Mouse (Mus musculus): ENCODE measurements at regions not wholly inside any gene's neighbourhood (a gene's known extent, or its start where the extent isn't known, plus 50 kb on each side); places are given as distances from the start of the nearest gene placed in this dataset.
A peak's percentile ranks its signal among the peaks of the same experiment; 100 is the strongest.

- DNase-seq, result no peak
These were observed 206.3 kb downstream of the Hhipl2 start for GRCm38 (mm10) chr1:183624266-183624665.

- no peak for DNase-seq
These were observed 215.8 kb downstream of the Hhipl2 start for GRCm38 (mm10) chr1:183633810-183634209.

DNA sequence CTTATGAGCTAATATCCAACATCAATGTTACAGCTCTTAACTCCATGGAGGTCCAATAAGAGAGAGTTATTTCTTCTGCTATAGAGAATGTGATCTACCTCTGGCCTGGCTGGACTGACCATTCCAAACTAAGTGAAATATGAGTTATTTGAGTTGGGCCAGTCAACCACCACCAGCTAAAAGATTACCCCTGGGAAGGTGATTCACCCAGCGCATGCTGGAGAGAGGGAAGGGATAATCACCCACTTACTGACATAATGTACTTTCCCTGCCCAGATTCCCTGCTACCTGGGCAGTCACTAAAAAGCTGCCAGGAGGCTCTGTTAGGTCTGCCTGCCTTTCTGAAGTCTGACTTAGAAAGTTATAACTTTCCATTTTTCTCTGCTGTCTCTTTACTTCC, 216.8 kb downstream of the Hhipl2 start:
- no peak for DNase-seq

DNA sequence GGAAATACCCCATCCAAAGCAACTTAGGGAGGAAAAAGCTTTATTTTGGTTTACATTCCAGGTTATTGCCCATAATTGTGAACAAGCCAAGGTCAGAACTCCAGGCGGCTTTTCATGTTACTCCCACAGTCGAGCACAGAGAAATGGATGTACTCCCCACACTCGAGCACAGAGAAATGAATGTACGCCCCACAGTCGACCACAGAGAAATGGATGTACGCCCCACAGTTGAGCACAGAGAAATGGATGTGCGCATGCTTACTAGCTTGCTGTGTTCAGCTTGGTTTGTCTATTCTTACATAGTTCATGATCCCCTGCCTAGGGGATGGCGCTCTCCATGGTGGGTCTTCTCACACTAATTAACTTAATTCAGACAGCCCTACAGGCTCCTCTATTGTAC, 219.2 kb downstream of the Hhipl2 start:
- no peak for DNase-seq

GRCm38 (mm10) chr1:183639332-183639731, 221.3 kb downstream of the Hhipl2 start:
- DNase-seq, result no peak

DNA sequence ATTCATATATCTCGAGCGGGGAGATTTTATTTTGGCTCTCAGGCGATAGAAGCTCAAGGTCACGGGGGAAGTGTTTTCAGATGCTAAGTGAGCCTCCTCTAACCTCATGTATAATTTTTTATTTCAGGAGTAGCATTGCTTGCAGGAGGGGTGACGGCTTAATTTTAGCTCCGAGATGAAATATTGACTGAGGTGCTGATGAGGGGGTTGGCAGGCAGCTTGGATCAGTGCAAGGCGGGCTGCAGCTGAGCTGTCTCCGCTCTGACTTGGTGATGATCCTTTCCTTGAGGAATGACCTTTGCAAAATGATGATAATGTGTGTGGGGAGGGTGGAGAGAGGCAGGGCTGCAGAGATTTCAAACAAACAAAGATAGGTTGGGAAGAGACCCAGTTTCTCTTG, 222.6 kb downstream of the Hhipl2 start:
- no peak for DNase-seq

DNA sequence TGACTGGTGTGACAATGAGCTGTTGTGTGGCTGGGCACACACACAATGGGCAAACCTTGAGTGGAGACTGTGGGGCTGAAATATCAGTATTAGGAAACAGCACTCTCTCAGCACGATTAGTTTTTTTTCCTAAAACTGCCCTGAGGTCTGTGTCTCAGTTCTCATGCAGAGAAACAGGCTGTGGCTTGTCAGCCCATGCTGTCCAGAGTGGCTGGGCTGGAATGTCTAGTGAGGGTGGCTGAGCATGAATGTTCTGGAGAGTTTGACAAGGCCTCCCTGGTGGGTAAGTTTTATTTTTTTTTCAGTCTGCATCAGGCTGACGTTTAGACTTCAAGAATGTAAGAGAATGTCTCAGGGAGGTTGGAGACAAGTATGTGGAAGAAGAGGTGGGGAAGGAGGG, 226.0 kb downstream of the Hhipl2 start:
- no peak for DNase-seq

GRCm38 (mm10) chr1:183653878-183654277, 235.9 kb downstream of the Hhipl2 start:
- DNase-seq, result no peak

DNA sequence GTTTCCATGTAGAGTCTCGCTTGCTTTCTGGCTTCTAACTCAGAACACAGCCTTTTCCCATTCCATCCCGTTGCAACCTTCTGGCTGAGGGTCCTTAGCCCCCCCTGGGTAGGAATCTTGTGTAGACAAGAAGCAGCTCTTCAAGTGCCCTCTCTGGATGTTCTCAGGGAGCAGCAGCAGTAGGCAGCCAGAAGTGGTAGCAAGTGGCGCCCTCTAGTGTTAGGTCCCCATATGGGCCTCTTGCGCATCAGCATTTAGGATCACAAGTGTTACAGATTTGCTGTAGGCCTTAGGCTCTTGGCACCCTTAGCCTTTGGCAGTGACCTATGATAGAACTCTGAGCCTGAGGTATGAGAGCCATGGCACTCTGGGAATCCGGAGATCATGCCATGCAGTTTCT, 239.0 kb downstream of the Hhipl2 start:
- DNase-seq, result peak; percentile 60

GRCm38 (mm10) chr1:183660541-183660940, 242.5 kb downstream of the Hhipl2 start:
- DNase-seq, result no peak

GRCm38 (mm10) chr1:183662369-183663043, 244.5 kb downstream of the Hhipl2 start:
- DNase-seq, result no peak

GRCm38 (mm10) chr1:183669271-183669670, 251.3 kb downstream of the Hhipl2 start:
- DNase-seq, result no peak

DNA sequence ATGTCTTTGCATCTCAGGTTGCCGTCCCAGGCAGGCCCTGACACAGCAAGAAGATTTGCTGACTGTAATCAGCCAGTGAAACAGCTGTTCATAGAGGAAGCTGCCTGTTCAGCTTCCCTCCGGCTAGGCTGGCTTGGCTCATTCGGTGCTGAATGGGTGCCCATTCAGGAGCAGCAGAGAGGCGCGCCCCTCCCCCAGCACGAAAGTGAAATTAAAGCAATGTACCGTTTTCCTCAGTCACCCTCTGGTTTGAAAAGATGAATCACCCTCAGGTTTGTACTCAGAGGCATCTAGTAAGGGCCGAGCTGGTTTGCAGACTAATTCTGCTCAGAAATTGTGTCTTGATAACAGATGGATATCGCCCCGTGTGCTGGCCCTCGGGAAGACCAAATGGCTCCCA, 251.7 kb downstream of the Hhipl2 start:
- DNase-seq, result peak; percentile 29

DNA sequence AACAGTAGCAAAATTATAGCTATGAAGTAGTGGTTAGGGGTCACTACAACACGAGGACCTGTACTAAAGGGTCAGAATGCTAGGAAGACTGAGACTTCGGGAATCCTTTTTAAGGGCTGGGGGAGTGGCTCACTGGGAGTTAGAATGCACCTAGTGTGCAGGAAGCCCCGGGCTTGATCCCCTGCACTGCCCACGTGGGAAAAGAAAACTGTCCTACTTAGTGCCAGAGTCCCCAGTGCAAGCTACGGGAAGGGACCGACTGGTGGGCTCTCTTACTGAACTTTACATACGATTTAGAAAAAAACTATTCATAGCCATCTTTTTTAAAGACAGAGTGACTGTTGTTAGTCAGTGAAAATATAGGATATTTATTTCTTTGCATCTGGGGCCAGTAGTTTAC, 252.5 kb downstream of the Hhipl2 start:
- DNase-seq, result no peak

DNA sequence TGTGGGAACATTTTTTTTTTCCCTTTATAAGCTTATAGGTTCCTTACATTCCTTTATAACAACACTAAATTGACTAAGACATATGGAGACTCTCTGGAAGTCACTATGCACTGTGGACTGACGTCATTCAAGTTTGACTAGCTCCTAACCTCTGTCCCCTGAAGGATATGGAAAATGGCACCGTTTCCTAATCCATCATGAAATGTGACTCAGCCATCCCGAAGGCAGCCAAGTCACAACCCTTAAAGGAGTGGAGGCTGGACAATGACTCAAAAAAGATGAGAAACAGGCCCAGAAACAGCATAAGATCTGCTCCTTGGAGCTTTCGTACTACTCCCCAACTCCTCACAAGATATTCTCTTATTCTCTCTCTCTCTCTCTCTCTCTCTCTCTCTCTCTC, 253.5 kb downstream of the Hhipl2 start:
- DNase-seq, result no peak

GRCm38 (mm10) chr1:183672521-183672920, 254.5 kb downstream of the Hhipl2 start:
- no peak for DNase-seq

DNA sequence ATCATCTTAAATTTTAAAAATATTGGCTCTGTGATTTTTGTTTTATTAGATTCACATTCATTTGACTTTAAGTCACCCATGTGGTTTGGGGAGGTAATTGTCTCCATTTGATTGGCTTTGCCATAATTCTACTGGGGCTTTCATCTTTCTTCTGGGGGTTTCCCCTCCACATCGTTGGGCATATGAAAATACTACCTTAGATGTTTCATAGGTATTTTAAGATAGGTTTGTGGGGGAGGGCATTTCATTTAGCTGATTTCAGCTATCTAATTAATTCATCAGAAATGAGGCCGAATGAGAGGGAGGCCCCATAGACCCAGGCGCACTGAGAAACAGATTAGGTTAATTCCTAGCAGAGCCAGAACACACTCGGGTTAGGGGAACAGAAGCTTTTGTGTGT, 259.6 kb downstream of the Hhipl2 start:
- DNase-seq, result no peak

GRCm38 (mm10) chr1:183679949-183680348, 261.9 kb downstream of the Hhipl2 start:
- peak; percentile 75 for DNase-seq

GRCm38 (mm10) chr1:183686056-183686455, 268.0 kb downstream of the Hhipl2 start:
- no peak for DNase-seq

DNA sequence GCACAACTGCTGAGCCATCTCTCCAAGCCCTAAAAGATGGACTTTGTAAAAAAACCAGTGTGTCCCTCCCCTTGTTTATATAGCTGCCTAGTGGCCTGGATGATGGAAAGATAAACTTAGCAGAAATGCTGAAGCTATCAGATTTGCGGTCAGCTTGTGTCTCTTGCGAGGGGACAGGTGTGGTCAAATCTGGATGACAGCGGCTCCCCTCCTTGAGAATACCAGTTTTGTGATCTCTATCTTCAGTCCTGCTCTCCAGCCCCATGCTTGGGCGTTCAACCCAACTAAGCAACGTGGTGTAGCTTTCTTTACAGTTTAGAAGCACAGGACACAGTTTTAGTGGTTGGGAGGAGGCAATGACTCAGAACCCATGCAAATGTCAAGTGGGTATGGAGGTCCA, 274.7 kb downstream of the Hhipl2 start:
- no peak for DNase-seq

DNA sequence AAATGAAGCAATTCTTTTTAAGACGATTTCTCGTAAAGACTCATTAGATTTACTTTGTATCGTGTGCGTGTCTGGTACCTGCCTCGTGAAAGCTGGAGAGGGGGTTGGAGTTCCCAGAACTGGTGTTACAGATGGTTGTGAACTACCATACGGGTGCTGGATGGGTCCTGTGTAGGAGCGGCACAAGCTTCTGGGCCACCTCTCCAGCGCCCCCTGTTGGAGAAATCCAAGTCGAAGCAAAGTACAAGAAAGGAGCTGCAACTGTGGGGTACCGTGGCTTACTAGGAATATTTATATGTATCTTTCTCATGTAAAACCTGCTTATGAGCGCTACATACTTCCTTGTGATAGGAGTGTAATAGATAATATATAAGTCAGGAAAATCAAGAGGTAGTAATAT, 281.3 kb downstream of the Hhipl2 start:
- no peak for DNase-seq

DNA sequence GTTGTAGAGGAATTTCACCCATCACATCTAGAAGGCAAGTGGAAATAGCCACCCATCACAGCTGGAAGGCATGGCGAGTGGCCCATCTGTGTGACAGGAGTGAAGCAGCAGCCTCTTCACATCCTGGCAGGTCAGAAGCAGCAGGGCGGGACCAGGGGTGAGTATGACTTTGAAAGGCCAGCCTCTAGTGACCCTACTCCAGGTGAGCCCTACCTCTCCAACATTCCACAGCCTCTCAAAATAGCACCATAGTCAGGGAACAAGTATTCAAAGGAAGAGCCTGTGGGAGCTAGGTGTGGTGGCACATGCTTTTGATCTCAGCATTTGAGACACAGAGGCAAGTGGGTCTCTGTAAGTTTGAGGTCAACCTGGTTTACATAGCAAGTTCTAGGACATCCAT, 284.9 kb downstream of the Hhipl2 start:
- no peak for DNase-seq

- no peak for DNase-seq
These were observed 294.9 kb downstream of the Hhipl2 start for GRCm38 (mm10) chr1:183712895-183713294.

- no peak for DNase-seq
These were observed 296.0 kb upstream of the Dusp10 start for GRCm38 (mm10) chr1:183717060-183717459.

- DNase-seq, result no peak
These were observed 264.0 kb upstream of the Dusp10 start for GRCm38 (mm10) chr1:183749126-183749525.
